Mouse (Mus musculus) adrenal gland, postnatal 4 days (tissue): Measurements from ENCODE around the gene Zfp629. TPM values are rescaled to one million over a fixed set of nuclear protein-coding genes. Genes with fewer than 3 reads are reported as not detected.

ENCODE experiments used
- DNase-seq, 2 experiments: peaks; one replicate each; pipeline ENCODE4 v3.0.0; 2021 to 2022; ENCODE audit warnings: low spot score in 2 of 2, mixed read lengths in 2 of 2
- total RNA-seq, 2 experiments: library from RNA; stranded (reverse); gene quantifications; 2 replicates each; pipeline ENCODE4 v1.2.3; 2021

Gene Zfp629
- total RNA-seq, 2 experiments from 2014 or later = 29.4 to 31.6 TPM

GRCm38 (mm10) chr7:127572895-127573471 is 42.6 kb downstream of the Zfp629 start, which contains the start of gene Phkg2:
Phkg2 (plus strand) TSS chr7:127573340.
- DNase-seq = peak; percentile 54 to 83

GRCm38 (mm10) chr7:127564381-127565150 is 51.0 kb downstream of the Zfp629 start:
- DNase-seq = no peak

GRCm38 (mm10) chr7:127561340-127561858 is 54.2 kb downstream of the Zfp629 start, which contains the start of gene Tmem265:
Tmem265 (plus strand) TSS chr7:127561390.
- DNase-seq = no peak

- DNase-seq = no peak
Observed at GRCm38 (mm10) chr7:127560580-127560979, 55.0 kb downstream of the Zfp629 start.

Other genes starting within 250 kb of the Zfp629 start
- gene Zfp747, start 239.7 kb downstream of the Zfp629 start, total RNA-seq = 10 to 100 TPM in 1 of 2 experiments, 1 to 10 TPM in 1; 9.9 to 10.4 TPM
- 1 to 10 TPM; 5.2 to 5.7 TPM for gene 9130019O22Rik, start 228.6 kb downstream of the Zfp629 start, total RNA-seq
- gene E430018J23Rik, start 222.2 kb downstream of the Zfp629 start, total RNA-seq = 10 to 100 TPM; 11.7 to 12.8 TPM
- gene Zfp764, start 209.0 kb downstream of the Zfp629 start, total RNA-seq = 1 to 10 TPM; 7.8 to 8.0 TPM
- gene Zfp688, start 193.7 kb downstream of the Zfp629 start, total RNA-seq = 10 to 100 TPM; 21.0 to 24.8 TPM
- 1 to 10 TPM; 7.3 to 7.4 TPM for gene Zfp689, start 166.6 kb downstream of the Zfp629 start, total RNA-seq
- gene Prr14, start 156.2 kb downstream of the Zfp629 start, total RNA-seq = 10 to 100 TPM; 52.3 to 54.8 TPM
- gene Fbrs, start 136.6 kb downstream of the Zfp629 start, total RNA-seq = 10 to 100 TPM; 90.8 to 94.0 TPM
- gene Srcap, start 103.8 kb downstream of the Zfp629 start, total RNA-seq = 100 to 1,000 TPM; 111 to 118 TPM
- 10 to 100 TPM; 26.4 to 27.5 TPM for gene Gm42715, start 96.2 kb downstream of the Zfp629 start, total RNA-seq
- not detected for gene Tmem265, start 54.4 kb downstream of the Zfp629 start, total RNA-seq
- gene Phkg2, start 42.5 kb downstream of the Zfp629 start, total RNA-seq = 10 to 100 TPM; 49.3 to 60.9 TPM
- gene Ccdc189, start 27.2 kb downstream of the Zfp629 start, total RNA-seq = 10 to 100 TPM; 11.9 to 13.5 TPM
- 10 to 100 TPM; 85.1 to 89.5 TPM for gene Rnf40, start 27.0 kb downstream of the Zfp629 start, total RNA-seq
- 100 to 1,000 TPM; 129 to 135 TPM for gene Bcl7c, start 93.1 kb upstream of the Zfp629 start, total RNA-seq
- 1 to 10 TPM; 5.2 to 5.4 TPM for gene Ctf1, start 96.9 kb upstream of the Zfp629 start, total RNA-seq
- gene Ctf2, start 116.4 kb upstream of the Zfp629 start, total RNA-seq = not detected
- gene Fbxl19, start 128.7 kb upstream of the Zfp629 start, total RNA-seq = 10 to 100 TPM; 24.6 to 26.0 TPM
- gene Orai3, start 154.0 kb upstream of the Zfp629 start, total RNA-seq = 10 to 100 TPM; 26.7 to 28.9 TPM
- 10 to 100 TPM; 63.9 to 64.9 TPM for gene Setd1a, start 160.9 kb upstream of the Zfp629 start, total RNA-seq
- gene Gm49388, start 169.8 kb upstream of the Zfp629 start, total RNA-seq = 1 to 10 TPM; 6.2 to 8.1 TPM
- 10 to 100 TPM; 36.9 to 49.1 TPM for gene Hsd3b7, start 184.8 kb upstream of the Zfp629 start, total RNA-seq
- 100 to 1,000 TPM; 101 to 106 TPM for gene Stx4a, start 208.5 kb upstream of the Zfp629 start, total RNA-seq
- 10 to 100 TPM; 11.8 to 12.2 TPM for gene Stx1b, start 208.8 kb upstream of the Zfp629 start, total RNA-seq